Mouse (Mus musculus): ENCODE results near the gene Vwa3b.

DNA sequence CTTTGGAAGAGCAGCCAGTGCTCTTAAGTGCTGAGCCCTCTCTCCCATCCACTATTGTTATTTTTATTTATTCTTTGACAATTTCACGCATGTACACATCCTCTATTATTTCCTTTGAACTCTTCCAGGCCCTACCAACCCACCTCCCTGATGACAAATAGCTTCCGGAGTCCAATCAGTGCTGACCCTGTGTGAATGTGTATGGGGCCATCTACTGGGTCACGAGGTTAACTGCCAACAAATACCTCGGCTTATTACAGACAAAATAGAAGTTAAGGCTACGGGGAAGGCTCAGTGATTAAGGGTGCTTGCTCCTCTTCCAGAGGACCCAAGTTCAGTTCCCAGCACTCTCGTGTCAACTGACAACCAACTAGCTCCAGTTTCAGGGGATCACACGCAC is 106.0 kb downstream of the Vwa3b start:
- no peak for TF ChIP-seq CTCF (IDR thresholded peaks at IDR 0.05; ENCODE audit: borderline replicate concordance, insufficient read depth, low read depth, low read length)
- no peak for TF ChIP-seq POLR2A (IDR thresholded peaks at IDR 0.05; ENCODE audit: borderline replicate concordance, insufficient read depth, low read length)
